Mouse (Mus musculus) lung, postnatal 0 days (tissue): ENCODE results near the gene Sh3gl2.

Experiments
- CTCF ChIP-seq: IDR thresholded peaks from 2 replicates; pipeline ENCODE4 v1.5.1; 2016; ENCODE audit warnings: antibody characterized with exemption, mild to moderate bottlenecking
- EP300 ChIP-seq: IDR thresholded peaks from 2 replicates; pipeline ENCODE4 v1.6.1; 2016; ENCODE audit warnings: antibody characterized with exemption, mild to moderate bottlenecking, control low read depth

DNA sequence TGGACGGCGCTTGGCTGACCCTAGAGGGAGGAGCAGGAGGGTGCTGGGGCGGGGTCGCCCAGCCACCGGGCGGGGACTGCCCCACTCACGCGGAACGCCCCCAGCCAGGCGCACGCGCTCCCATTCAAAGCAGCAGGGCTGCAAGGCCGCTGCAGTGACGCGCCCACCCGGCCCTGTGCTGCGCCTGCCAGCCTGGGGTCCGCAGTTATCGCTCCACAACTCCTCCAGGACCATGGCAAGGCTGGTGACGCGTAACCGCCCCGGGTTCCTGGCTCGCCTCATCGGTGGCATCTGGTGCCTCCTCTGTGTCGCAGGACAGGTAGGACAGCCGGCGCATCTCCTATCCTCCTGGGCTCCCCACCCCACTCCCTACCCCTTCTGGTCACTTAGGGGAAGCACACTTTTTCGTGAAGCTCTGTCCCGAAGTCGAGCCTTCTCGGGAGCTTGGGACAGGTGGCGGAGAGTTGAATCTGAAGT lies 309.3 kb downstream of the Sh3gl2 start:
- TF ChIP-seq CTCF (peak; percentile 49), EP300 (no peak)
